Mouse (Mus musculus) olfactory bulb, adult 2 months (tissue): ENCODE data around the gene Gm7951.
"Not testable (repeated sequence)": the region's sequence is repeated elsewhere in the genome, so short reads cannot be mapped to it uniquely, and the experiment has no call there.

ENCODE experiments used
- CTCF ChIP-seq: fragments of 200-500 bp; IDR thresholded peaks from 2 replicates; pipeline ENCODE4 v1.5.1; 2012; ENCODE audit warnings: low read depth, mild to moderate bottlenecking, low read length, moderate library complexity; ENCODE audit not compliant: insufficient read depth
- POLR2A ChIP-seq: fragments of 200-500 bp; IDR thresholded peaks from 2 replicates; pipeline ENCODE4 v1.6.1; 2012; ENCODE audit warnings: mild to moderate bottlenecking, low read depth, low read length, moderate library complexity; ENCODE audit not compliant: insufficient read depth

DNA sequence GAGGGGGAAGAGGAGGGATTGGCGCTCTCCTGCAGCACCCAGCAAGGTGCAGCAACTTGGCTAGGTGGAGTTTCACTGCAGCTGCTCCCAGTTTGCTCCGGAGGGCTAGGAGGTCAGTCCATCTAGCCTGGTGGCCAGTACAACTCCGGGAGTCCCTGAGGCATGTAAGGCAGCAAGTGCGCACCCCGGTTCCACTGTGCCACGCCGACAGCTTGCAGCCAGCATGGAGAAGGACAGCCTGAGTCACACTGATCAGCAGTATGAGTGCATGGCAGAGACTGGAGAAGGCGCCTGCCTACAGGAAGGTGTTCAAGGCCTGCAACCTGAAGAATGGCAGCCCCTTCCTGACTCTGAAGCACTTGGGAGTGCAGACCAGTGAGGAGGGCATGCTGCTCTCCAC, 17.4 kb upstream of the Gm7951 start:
- TF ChIP-seq POLR2A, CTCF: not testable (repeated sequence)
